Mouse (Mus musculus) C2C12 (cell line): ENCODE data around the gene Afdn.

ENCODE experiments used
- CTCF ChIP-seq: IDR thresholded peaks from one replicate; pipeline ENCODE4 v1.5.1; 2011; ENCODE audit not compliant: control insufficient read depth, insufficient read depth, insufficient read length
- FOSL1 ChIP-seq: IDR thresholded peaks from one replicate; pipeline ENCODE4 v1.8.0; 2011; ENCODE audit warnings: mild to moderate bottlenecking, low read length; ENCODE audit not compliant: poor library complexity, insufficient read depth, severe bottlenecking
- MAX ChIP-seq: IDR thresholded peaks from one replicate; pipeline ENCODE4 v1.6.1; 2011; ENCODE audit warnings: mild to moderate bottlenecking, control low read depth
- MYOG ChIP-seq: IDR thresholded peaks from one replicate; pipeline ENCODE4 v1.6.1; 2011; ENCODE audit not compliant: control insufficient read depth, insufficient read length; ENCODE audit errors: extremely low read depth
- USF1 ChIP-seq: IDR thresholded peaks from one replicate; pipeline ENCODE4 v1.6.1; 2011; ENCODE audit warnings: low read depth, mild to moderate bottlenecking, control low read depth, moderate library complexity

DNA sequence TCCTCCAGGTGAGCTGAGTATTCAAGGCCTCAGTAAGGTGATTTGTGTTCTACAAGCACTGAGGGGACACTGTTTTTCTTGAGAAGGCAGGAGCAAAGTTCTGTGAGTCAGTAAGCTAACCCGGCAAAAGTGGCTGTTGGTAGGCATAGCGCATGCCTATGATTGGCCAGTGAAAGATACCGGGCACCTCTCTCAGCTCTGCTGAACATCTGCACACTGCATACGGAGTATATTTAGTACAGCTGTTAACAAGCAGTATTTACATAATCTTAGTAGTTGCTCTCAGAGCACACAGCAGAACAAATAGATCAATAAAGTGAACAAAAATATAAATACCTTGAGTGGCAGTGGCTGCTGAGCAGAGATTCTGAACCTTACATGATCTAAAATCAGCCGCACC is 146.7 kb downstream of the Afdn start:
- no peak for TF ChIP-seq CTCF
- TF ChIP-seq MAX = no peak
- no peak for TF ChIP-seq USF1
- TF ChIP-seq MYOG = no peak
- TF ChIP-seq FOSL1 = no peak
